Mouse (Mus musculus): ENCODE results near the gene Taar2. TPM values are rescaled to one million over a fixed set of nuclear protein-coding genes. Genes with fewer than 3 reads are reported as not detected.

Gene Taar2
- polyA plus RNA-seq, 1 experiment from 2014 or later: not detected

DNA sequence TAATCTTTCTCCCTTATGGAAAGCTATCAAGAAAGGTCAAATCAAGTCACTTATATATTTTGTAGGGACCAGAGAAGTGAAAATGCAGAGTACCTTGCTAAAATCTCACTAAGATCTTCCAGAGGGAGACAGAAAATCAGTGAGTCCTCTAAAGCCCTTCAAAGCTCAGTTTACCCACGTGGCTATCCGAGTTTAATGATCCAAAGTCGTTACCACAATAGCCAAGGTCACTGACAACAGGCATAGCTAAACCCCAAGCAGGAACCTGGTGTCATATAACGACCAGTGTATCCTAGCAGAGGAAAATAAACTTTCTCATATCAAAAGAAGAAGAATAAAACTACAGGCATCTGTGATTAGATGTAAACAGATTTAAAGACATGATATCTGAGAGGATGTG, 759 bp upstream of the Taar2 start:
- WGBS (ENCODE audit: insufficient replicate concordance): 33% methylated on average over 4 of the region's 4 CpGs

DNA sequence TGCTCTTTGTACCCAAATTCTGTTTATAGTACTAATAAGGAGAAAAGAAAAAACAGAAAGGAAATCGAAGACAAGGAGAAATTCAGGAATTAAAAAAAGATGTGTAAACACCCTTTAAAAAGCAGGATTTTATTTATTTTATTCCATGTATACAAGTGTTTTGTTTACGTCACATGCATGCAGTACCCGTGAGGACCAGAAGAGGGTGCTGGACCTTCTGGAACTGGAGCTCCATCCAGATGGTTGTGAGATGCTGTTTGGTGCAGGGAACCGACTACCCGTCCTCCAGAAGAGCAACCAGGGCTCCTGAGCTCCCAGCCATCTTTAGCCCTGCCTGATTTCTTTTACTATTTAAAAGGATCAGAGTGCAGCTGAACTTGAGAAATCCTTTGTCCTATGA, 4.1 kb downstream of the Taar2 start:
- ATAC-seq (ENCODE audit: low read depth): no peak
- Histone ChIP-seq H3K4me3 (ENCODE audit: low read depth, low read length) (no peak overlapping the region), H3K4me2 (ENCODE audit: low read depth, low read length) (no peak overlapping the region), H3K9me3 (replicated peaks; ENCODE audit: control insufficient read depth, low read length) (no peaks in the 10 kb centered on the region), H3K9ac (ENCODE audit: low read depth, low read length) (no peak overlapping the region), H3K27ac (ENCODE audit: low read length) (no peak overlapping the region), H3K4me1 (ENCODE audit: control insufficient read depth, low read depth, low read length) (no peaks in the 10 kb centered on the region), H3K27me3 (ENCODE audit: control insufficient read depth, insufficient read depth, low read depth, low read length) (no peaks in the 10 kb centered on the region), H3K36me3 (ENCODE audit: control insufficient read depth, insufficient read depth) (no peaks in the 10 kb centered on the region)
- WGBS (ENCODE audit: insufficient replicate concordance): 55% methylated on average over 5 of the region's 5 CpGs

More for the DNA sequence above, 759 bp upstream of the Taar2 start:
- H3K4me1 ChIP-seq (ENCODE audit: control insufficient read depth, low read depth, low read length): no peaks in the 10 kb centered on the region
- no peak for ATAC-seq (ENCODE audit: low read depth)
- no peaks in the 10 kb centered on the region for H3K36me3 ChIP-seq (ENCODE audit: control insufficient read depth, insufficient read depth)
- H3K9me3 ChIP-seq (replicated peaks; ENCODE audit: control insufficient read depth, low read length): no peaks in the 10 kb centered on the region
- no peaks in the 10 kb centered on the region for H3K27me3 ChIP-seq (ENCODE audit: control insufficient read depth, insufficient read depth, low read depth, low read length)
- H3K9ac ChIP-seq (ENCODE audit: low read depth, low read length): no peak overlapping the region
- H3K27ac ChIP-seq (ENCODE audit: low read length): no peak overlapping the region
- H3K4me3 ChIP-seq (ENCODE audit: low read depth, low read length): no peak overlapping the region
- H3K4me2 ChIP-seq (ENCODE audit: low read depth, low read length): no peak overlapping the region

DNA sequence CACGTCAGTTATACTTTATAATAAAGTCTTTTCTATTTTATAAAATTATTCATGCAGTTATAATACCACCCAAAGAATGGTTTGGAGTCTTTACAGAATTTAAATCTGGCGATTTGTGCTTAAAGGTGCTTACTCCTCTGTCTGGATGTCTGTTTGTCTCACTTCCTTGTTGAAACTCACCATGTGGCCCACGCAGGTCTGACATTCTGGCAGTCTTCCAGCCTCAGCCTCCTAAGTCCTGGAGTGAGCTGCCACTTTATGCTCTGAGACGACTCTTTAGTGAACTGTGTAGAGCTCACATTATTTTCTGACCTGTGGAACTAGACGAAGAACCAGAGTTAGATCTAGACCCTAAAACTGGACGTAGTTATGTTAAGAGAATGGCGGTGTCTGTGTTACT, 9.7 kb downstream of the Taar2 start:
- Histone ChIP-seq H3K4me2 (ENCODE audit: low read depth, low read length) (no peak overlapping the region), H3K9ac (ENCODE audit: low read depth, low read length) (no peak overlapping the region), H3K27ac (ENCODE audit: low read length) (no peak overlapping the region), H3K9me3 (replicated peaks; ENCODE audit: control insufficient read depth, low read length) (no peaks in the 10 kb centered on the region), H3K36me3 (ENCODE audit: control insufficient read depth, insufficient read depth) (no peaks in the 10 kb centered on the region), H3K27me3 (ENCODE audit: control insufficient read depth, insufficient read depth, low read depth, low read length) (no peaks in the 10 kb centered on the region), H3K4me1 (ENCODE audit: control insufficient read depth, low read depth, low read length) (no peaks in the 10 kb centered on the region), H3K4me3 (ENCODE audit: low read depth, low read length) (no peak overlapping the region)
- no peak for ATAC-seq (ENCODE audit: low read depth)
- 52% methylated on average over 7 of the region's 7 CpGs for WGBS (ENCODE audit: insufficient replicate concordance)

DNA sequence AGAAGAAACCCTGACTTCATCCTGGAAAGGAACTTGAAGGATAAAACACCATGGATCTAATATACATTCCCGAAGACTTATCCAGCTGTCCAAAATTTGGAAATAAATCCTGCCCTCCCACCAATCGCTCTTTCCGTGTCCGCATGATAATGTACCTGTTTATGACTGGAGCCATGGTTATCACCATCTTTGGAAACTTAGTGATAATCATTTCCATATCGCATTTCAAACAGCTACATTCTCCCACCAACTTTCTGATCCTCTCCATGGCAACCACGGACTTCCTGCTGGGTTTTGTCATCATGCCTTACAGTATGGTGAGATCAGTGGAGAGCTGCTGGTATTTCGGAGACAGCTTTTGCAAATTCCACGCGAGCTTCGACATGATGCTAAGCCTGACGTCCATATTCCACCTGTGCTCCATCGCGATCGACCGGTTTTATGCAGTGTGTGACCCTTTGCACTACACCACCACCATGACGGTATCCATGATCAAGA, 11.2 kb downstream of the Taar2 start, which contains the start of gene Taar3:
TSS of gene Taar3 (plus strand) at position 51 of the 498 bp plus-strand sequence.
- ATAC-seq (ENCODE audit: low read depth): no peak
- Histone ChIP-seq H3K9me3 (replicated peaks; ENCODE audit: control insufficient read depth, low read length) (no peaks in the 10 kb centered on the region), H3K27me3 (ENCODE audit: control insufficient read depth, insufficient read depth, low read depth, low read length) (no peaks in the 10 kb centered on the region), H3K4me3 (ENCODE audit: low read depth, low read length) (no peak within 1 kb of the TSS), H3K27ac (ENCODE audit: low read length) (no peak within 1 kb of the TSS), H3K36me3 (ENCODE audit: control insufficient read depth, insufficient read depth) (no peaks in the 10 kb centered on the region), H3K4me2 (ENCODE audit: low read depth, low read length) (no peak within 1 kb of the TSS), H3K9ac (ENCODE audit: low read depth, low read length) (no peak within 1 kb of the TSS), H3K4me1 (ENCODE audit: control insufficient read depth, low read depth, low read length) (no peaks in the 10 kb centered on the region)
- 76% methylated on average over 16 of the region's 16 CpGs for WGBS (ENCODE audit: insufficient replicate concordance)

DNA sequence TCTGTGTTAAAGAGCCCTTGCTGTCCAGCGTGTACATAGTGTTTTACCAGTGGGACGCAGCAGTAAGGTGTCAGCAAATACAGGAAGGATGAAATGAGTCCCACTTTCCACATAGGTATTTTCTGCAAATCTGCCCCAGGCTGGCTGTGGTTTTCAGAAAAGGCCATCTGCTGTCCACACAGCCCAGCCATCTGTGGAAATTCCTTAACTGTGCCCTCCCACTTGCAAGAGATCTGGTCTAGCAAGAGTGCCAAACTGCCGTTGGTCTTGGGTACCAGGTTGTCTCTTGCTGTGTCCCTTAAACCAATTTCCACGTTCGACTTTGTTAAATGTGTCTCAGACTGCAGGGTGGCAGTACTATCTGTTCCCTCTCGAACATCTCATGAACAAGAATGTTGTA, 13.3 kb downstream of the Taar2 start:
- Histone ChIP-seq H3K36me3 (ENCODE audit: control insufficient read depth, insufficient read depth) (no peaks in the 10 kb centered on the region), H3K27ac (ENCODE audit: low read length) (no peak overlapping the region), H3K4me1 (ENCODE audit: control insufficient read depth, low read depth, low read length) (no peaks in the 10 kb centered on the region), H3K9ac (ENCODE audit: low read depth, low read length) (no peak overlapping the region), H3K4me3 (ENCODE audit: low read depth, low read length) (no peak overlapping the region), H3K27me3 (ENCODE audit: control insufficient read depth, insufficient read depth, low read depth, low read length) (no peaks in the 10 kb centered on the region), H3K9me3 (replicated peaks; ENCODE audit: control insufficient read depth, low read length) (no peaks in the 10 kb centered on the region), H3K4me2 (ENCODE audit: low read depth, low read length) (no peak overlapping the region)
- WGBS (ENCODE audit: insufficient replicate concordance): 68% methylated on average over 6 of the region's 6 CpGs
- ATAC-seq (ENCODE audit: low read depth): no peak

DNA sequence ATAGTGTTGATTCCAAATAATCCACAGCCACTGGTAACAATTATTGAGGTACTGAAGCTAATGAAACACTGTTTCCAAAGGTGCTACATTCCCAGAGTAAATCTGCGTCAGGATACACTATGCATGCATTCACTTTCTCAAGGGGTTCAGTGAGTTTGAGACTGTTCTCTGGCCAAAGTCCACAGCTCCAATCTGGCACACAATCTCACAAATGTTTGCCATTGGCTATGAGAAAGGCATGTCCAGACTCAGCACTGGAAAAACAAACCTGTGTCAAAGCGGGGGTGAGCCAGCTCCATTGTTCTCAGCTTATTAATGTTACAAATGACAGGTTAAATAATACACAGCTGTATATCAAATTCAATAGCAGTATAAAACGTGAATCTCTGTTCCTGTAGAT, 20.7 kb downstream of the Taar2 start:
- Histone ChIP-seq H3K4me3 (ENCODE audit: low read depth, low read length) (no peak overlapping the region), H3K9me3 (replicated peaks; ENCODE audit: control insufficient read depth, low read length) (no peaks in the 10 kb centered on the region), H3K27me3 (ENCODE audit: control insufficient read depth, insufficient read depth, low read depth, low read length) (no peaks in the 10 kb centered on the region), H3K4me2 (ENCODE audit: low read depth, low read length) (no peak overlapping the region), H3K36me3 (ENCODE audit: control insufficient read depth, insufficient read depth) (no peaks in the 10 kb centered on the region), H3K4me1 (ENCODE audit: control insufficient read depth, low read depth, low read length) (no peaks in the 10 kb centered on the region), H3K9ac (ENCODE audit: low read depth, low read length) (no peak overlapping the region), H3K27ac (ENCODE audit: low read length) (no peak overlapping the region)
- no peak for ATAC-seq (ENCODE audit: low read depth)
- WGBS (ENCODE audit: insufficient replicate concordance): 46% methylated on average over 3 of the region's 3 CpGs

DNA sequence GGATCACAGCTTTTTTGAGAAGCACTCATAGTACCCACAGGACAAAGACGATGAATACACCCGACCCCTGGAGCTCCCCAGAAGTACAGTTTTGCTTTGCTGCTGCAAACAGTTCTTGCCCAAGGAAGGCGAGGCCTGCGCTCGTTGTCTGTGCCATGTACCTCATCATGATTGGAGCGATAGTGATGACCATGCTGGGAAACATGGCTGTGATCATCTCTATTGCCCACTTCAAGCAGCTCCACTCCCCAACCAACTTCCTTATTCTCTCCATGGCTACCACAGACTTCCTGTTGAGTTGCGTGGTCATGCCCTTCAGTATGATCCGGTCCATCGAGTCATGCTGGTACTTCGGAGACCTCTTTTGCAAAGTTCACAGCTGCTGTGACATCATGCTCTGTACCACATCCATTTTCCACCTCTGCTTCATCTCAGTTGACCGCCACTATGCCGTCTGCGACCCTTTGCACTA, 22.1 kb downstream of the Taar2 start, which contains the start of gene Taar4:
TSS of gene Taar4 (plus strand) at position 51 of the 472 bp plus-strand sequence.
- no peak within 1 kb of the TSS for H3K4me3 ChIP-seq (ENCODE audit: low read depth, low read length)
- no peaks in the 10 kb centered on the region for H3K4me1 ChIP-seq (ENCODE audit: control insufficient read depth, low read depth, low read length)
- H3K4me2 ChIP-seq (ENCODE audit: low read depth, low read length): no peak within 1 kb of the TSS
- no peak within 1 kb of the TSS for H3K9ac ChIP-seq (ENCODE audit: low read depth, low read length)
- H3K9me3 ChIP-seq (replicated peaks; ENCODE audit: control insufficient read depth, low read length): no peaks in the 10 kb centered on the region
- 64% methylated on average over 13 of the region's 13 CpGs for WGBS (ENCODE audit: insufficient replicate concordance)
- no peak within 1 kb of the TSS for H3K27ac ChIP-seq (ENCODE audit: low read length)
- no peaks in the 10 kb centered on the region for H3K27me3 ChIP-seq (ENCODE audit: control insufficient read depth, insufficient read depth, low read depth, low read length)
- H3K36me3 ChIP-seq (ENCODE audit: control insufficient read depth, insufficient read depth): no peaks in the 10 kb centered on the region
- no peak for ATAC-seq (ENCODE audit: low read depth)

DNA sequence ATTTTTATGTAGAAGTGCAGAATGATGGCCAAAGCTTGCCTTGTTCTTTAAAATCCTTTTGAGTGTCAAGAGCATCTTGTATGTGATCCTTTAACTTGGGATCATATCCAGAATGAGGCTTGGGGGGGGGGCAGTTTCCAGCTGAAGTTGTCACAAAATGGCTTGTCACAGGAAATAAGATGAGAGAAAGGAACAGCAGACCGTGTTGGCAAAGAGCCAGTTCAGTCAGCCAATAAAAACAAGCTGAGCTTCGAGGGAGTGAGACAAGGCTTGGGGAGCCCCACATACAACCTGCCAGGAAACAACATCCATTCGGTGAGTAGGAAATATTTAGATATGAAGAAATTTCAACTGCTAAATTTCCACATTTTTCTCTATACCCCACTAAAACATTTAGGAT, 25.1 kb downstream of the Taar2 start:
- H3K27ac ChIP-seq (ENCODE audit: low read length): no peak overlapping the region
- no peak overlapping the region for H3K4me2 ChIP-seq (ENCODE audit: low read depth, low read length)
- H3K36me3 ChIP-seq (ENCODE audit: control insufficient read depth, insufficient read depth): no peaks in the 10 kb centered on the region
- no peaks in the 10 kb centered on the region for H3K27me3 ChIP-seq (ENCODE audit: control insufficient read depth, insufficient read depth, low read depth, low read length)
- no peaks in the 10 kb centered on the region for H3K4me1 ChIP-seq (ENCODE audit: control insufficient read depth, low read depth, low read length)
- no peak overlapping the region for H3K9ac ChIP-seq (ENCODE audit: low read depth, low read length)
- no peak overlapping the region for H3K4me3 ChIP-seq (ENCODE audit: low read depth, low read length)
- H3K9me3 ChIP-seq (replicated peaks; ENCODE audit: control insufficient read depth, low read length): no peaks in the 10 kb centered on the region
- 56% methylated on average over 3 of the region's 3 CpGs for WGBS (ENCODE audit: insufficient replicate concordance)
- ATAC-seq (ENCODE audit: low read depth): no peak

DNA sequence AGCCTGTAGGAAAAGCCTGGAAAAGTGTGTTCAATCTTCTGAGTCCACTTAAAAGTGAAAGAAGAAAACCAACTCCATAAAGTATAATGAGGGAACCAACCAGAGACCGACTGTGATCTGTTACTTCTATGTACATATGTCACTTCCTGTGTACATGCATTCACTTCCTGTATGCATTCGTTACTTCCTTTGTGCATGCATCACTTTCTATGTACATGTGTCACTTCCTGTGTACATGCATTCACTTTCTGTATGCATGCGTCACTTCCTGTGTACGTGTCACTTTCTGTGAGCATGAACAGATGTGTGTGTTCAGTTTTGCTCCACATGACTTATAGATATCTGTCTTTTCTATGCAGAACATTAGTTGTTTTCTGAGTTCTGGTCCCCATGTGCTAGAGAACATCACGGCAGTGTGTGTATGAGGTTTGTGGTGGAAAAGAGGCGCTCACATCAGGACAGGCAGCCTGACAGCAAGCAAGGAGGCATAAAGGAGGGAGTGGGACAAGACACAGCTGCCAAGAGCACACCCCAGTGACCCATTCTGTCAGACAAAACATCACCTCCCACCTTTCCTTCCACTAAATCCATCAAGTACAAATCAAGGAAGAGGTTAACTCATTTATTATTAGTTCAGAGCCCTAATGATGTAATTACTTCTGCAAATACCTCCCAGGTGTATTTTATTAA, 26.7 kb downstream of the Taar2 start:
- Histone ChIP-seq H3K9ac (ENCODE audit: low read depth, low read length) (no peak overlapping the region), H3K4me3 (ENCODE audit: low read depth, low read length) (no peak overlapping the region), H3K4me1 (ENCODE audit: control insufficient read depth, low read depth, low read length) (no peaks in the 10 kb centered on the region), H3K36me3 (ENCODE audit: control insufficient read depth, insufficient read depth) (no peaks in the 10 kb centered on the region), H3K27ac (ENCODE audit: low read length) (no peak overlapping the region), H3K27me3 (ENCODE audit: control insufficient read depth, insufficient read depth, low read depth, low read length) (no peaks in the 10 kb centered on the region), H3K4me2 (ENCODE audit: low read depth, low read length) (no peak overlapping the region), H3K9me3 (replicated peaks; ENCODE audit: control insufficient read depth, low read length) (no peaks in the 10 kb centered on the region)
- no peak for ATAC-seq (ENCODE audit: low read depth)
- WGBS (ENCODE audit: insufficient replicate concordance): 61% methylated on average over 6 of the region's 6 CpGs

Data from liver, embryonic 16.5 days (tissue).